Mouse (Mus musculus): ENCODE results near the gene Rnf150. TPM values are rescaled to one million over a fixed set of nuclear protein-coding genes. Genes with fewer than 3 reads are reported as not detected.

Rnf150 gene
- total and polyA plus RNA-seq, 3 experiments = 0.13 to 0.50 (median 0.39) TPM

GRCm38 (mm10) chr8:83089336-83089986 lies 226.3 kb downstream of the Rnf150 start:
- Histone ChIP-seq H3K36me3 (replicated peaks in 1 of 2; ENCODE audit: control insufficient read depth in 1 of 2, insufficient read depth in 1 of 2, low read length in 1 of 2) (no peaks in the 10 kb centered on the region), H3K4me3 (replicated peaks in 1 of 3; ENCODE audit: low read depth in 2 of 3, low read length in 2 of 3, poor library complexity in 1 of 3) (peak overlapping the region in 1 of 3 experiments; percentile 35), H3K4me1 (ENCODE audit: control insufficient read depth in 1 of 2, insufficient read depth in 2 of 2) (peaks cover 0 to 51% of the 10 kb centered on the region in 2 experiments; a peak in 3 of 4 replicates), H3K79me2 (replicated peaks; ENCODE audit: control insufficient read depth, extremely low read depth, insufficient read depth, poor library complexity, severe bottlenecking) (no peaks in the 10 kb centered on the region), H3K27ac (ENCODE audit: insufficient read depth, low read depth) (no peak overlapping the region), H3K9ac (ENCODE audit: insufficient read depth, low read depth) (no peak overlapping the region), H3K9me3 (replicated peaks; ENCODE audit: low read length) (no peaks in the 10 kb centered on the region), H3K4me2 (ENCODE audit: insufficient read depth, low read depth, poor library complexity, severe bottlenecking) (no peak overlapping the region), H3K27me3 (replicated peaks) (no peaks in the 10 kb centered on the region)
- in situ Hi-C loops (cut with MboI; ENCODE audit: low pct_ligation_motif_present, low pct_unique_long_range_greater_than_20kb, low sequenced_read_pairs) = loop anchor here (5.0 to 25.0 kb wide), 2 partner anchors 227 to 702 kb away; partner anchors contain the start of gene Rnf150
- dilution Hi-C loops (cut with MboI; ENCODE audit: extremely low pct_ligation_motif_present, extremely low pct_unique_long_range_greater_than_20kb, low sequenced_read_pairs) = no loop called here
- TF ChIP-seq EP300 (IDR thresholded peaks at IDR 0.05; ENCODE audit: low read length) (no peak), NRF1 (IDR thresholded peaks at IDR 0.05; ENCODE audit: low read depth, low read length) (no peak), ZMIZ1 (IDR thresholded peaks at IDR 0.05; ENCODE audit: low read depth, low read length) (no peak), SIN3A (IDR thresholded peaks at IDR 0.05; ENCODE audit: low read length) (no peak), MEF2A (IDR thresholded peaks at IDR 0.05; ENCODE audit: borderline replicate concordance, low read depth, low read length) (no peak), CHD1 (IDR thresholded peaks at IDR 0.05; ENCODE audit: low read depth, low read length) (no peak), ZKSCAN1 (IDR thresholded peaks at IDR 0.05; ENCODE audit: borderline replicate concordance, low read depth, low read length) (no peak), CTCF (conservative IDR thresholded peaks at IDR 0.05 in 1 of 2, IDR thresholded peaks at IDR 0.05 in 1 of 2; ENCODE audit: low read depth in 2 of 2, low read length in 2 of 2) (peak; percentile 58 to 96), BHLHE40 (IDR thresholded peaks at IDR 0.05; ENCODE audit: low read depth, low read length) (no peak), MXI1 (IDR thresholded peaks at IDR 0.05; ENCODE audit: low read depth, low read length) (no peak), SMC3 (IDR thresholded peaks at IDR 0.05; ENCODE audit: low read depth, low read length) (peak; percentile 98), TBP (conservative IDR thresholded peaks at IDR 0.05; ENCODE audit: low read depth, low read length) (no peak), MAX (IDR thresholded peaks at IDR 0.05; ENCODE audit: low read length) (no peak), POLR2A (IDR thresholded peaks at IDR 0.05; ENCODE audit: low read depth, low read length) (no peak), MAFK (IDR thresholded peaks at IDR 0.05; ENCODE audit: insufficient replicate concordance, low read length) (peak; percentile 32; the same call in 1 of the 2 replicates), E2F4 (IDR thresholded peaks at IDR 0.05; ENCODE audit: insufficient replicate concordance, low read depth, low read length) (no peak), MYC (IDR thresholded peaks at IDR 0.05; ENCODE audit: low read depth, low read length) (peak; percentile 30; the same call in 1 of the 2 replicates), ELF1 (IDR thresholded peaks at IDR 0.05; ENCODE audit: low read depth, low read length) (no peak), IRF4 (IDR thresholded peaks at IDR 0.05; ENCODE audit: low read depth, low read length) (no peak), MAZ (IDR thresholded peaks at IDR 0.05; ENCODE audit: low read depth, low read length) (no peak), TCF12 (IDR thresholded peaks at IDR 0.05; ENCODE audit: low read depth, low read length) (no peak), POLR2AphosphoS2 (IDR thresholded peaks at IDR 0.05; ENCODE audit: low read depth, low read length) (no peak), UBTF (IDR thresholded peaks at IDR 0.05; ENCODE audit: low read depth, low read length) (no peak), GABPA (IDR thresholded peaks at IDR 0.05; ENCODE audit: insufficient replicate concordance, low read depth, low read length) (no peak), USF2 (conservative IDR thresholded peaks at IDR 0.05; ENCODE audit: low read depth, low read length) (no peak), ETS1 (conservative IDR thresholded peaks at IDR 0.05; ENCODE audit: low read depth, low read length) (no peak), USF1 (IDR thresholded peaks at IDR 0.05; ENCODE audit: low read depth, low read length) (no peak), ZNF384 (IDR thresholded peaks at IDR 0.05; ENCODE audit: low read depth, low read length) (no peak), HCFC1 (IDR thresholded peaks at IDR 0.05; ENCODE audit: low read depth, low read length) (no peak), JUN (IDR thresholded peaks at IDR 0.05; ENCODE audit: insufficient read depth, low read depth, low read length) (no peak), ZC3H11A (IDR thresholded peaks at IDR 0.05; ENCODE audit: low read depth, low read length) (peak; percentile 92), KAT2A (IDR thresholded peaks at IDR 0.05; ENCODE audit: insufficient replicate concordance, low read length) (no peak), CHD2 (IDR thresholded peaks at IDR 0.05; ENCODE audit: low read length) (no peak), RAD21 (IDR thresholded peaks at IDR 0.05; ENCODE audit: low read depth, low read length) (peak; percentile 98), NELFE (IDR thresholded peaks at IDR 0.05; ENCODE audit: low read depth, low read length) (no peak), JUND (conservative IDR thresholded peaks at IDR 0.05; ENCODE audit: low read depth, low read length) (peak; percentile 36; the same call in 1 of the 2 replicates)
- peak; percentile 91 for DNase-seq (ENCODE audit: extremely low read depth)

Measured in CH12.LX (cell line).